Mouse (Mus musculus) heart, adult 2 months (tissue): ENCODE measurements around the gene Chil4. TPM values are rescaled to one million over a fixed set of nuclear protein-coding genes. Genes with fewer than 3 reads are reported as not detected.
"Not testable (repeated sequence)": the region's sequence is repeated elsewhere in the genome, so short reads cannot be mapped to it uniquely, and the experiment has no call there.

ENCODE experiments used
- DNase-seq, 2 experiments: peaks; one replicate each; pipeline ENCODE4 v3.0.0; 2021
- H3K27ac ChIP-seq: fragments of 200-600 bp; 2 replicates; pipeline ENCODE4 v1.8.1; 2022
- H3K27me3 ChIP-seq: fragments of 200-500 bp; 2 replicates; pipeline ENCODE4 v1.6.1; 2012; ENCODE audit warnings: mild to moderate bottlenecking, low read length, inconsistent platforms, mixed read lengths; ENCODE audit not compliant: control insufficient read depth, insufficient read depth
- H3K36me3 ChIP-seq: fragments of 200-500 bp; 2 replicates; pipeline ENCODE4 v1.6.1; 2012; ENCODE audit warnings: low read length, inconsistent platforms; ENCODE audit not compliant: control insufficient read depth, insufficient read depth
- H3K4me1 ChIP-seq: fragments of 200-500 bp; 2 replicates; pipeline ENCODE4 v1.6.1; 2011; ENCODE audit warnings: low read length; ENCODE audit not compliant: control insufficient read depth, insufficient read depth
- H3K4me3 ChIP-seq: fragments of 200-600 bp; 2 replicates; pipeline ENCODE4 v1.8.1; 2022
- H3K79me2 ChIP-seq: fragments of 200-500 bp; replicated peaks from 2 replicates; pipeline ENCODE4 v1.6.1; 2012; ENCODE audit warnings: mild to moderate bottlenecking, inconsistent platforms, low read length, moderate library complexity, mixed read lengths; ENCODE audit not compliant: control insufficient read depth, insufficient read depth
- H3K9ac ChIP-seq: fragments of 200-500 bp; 2 replicates; pipeline ENCODE4 v1.6.1; 2012; ENCODE audit warnings: low read depth, mild to moderate bottlenecking, control low read depth, inconsistent platforms, low read length, mixed read lengths
- CTCF ChIP-seq: fragments of 200-600 bp; IDR thresholded peaks from 2 replicates; pipeline ENCODE4 v1.8.1; 2022; ENCODE audit warnings: antibody characterized with exemption, mild to moderate bottlenecking, moderate library complexity
- EP300 ChIP-seq: fragments of 200-500 bp; IDR thresholded peaks from 2 replicates; pipeline ENCODE4 v1.6.1; 2011; ENCODE audit warnings: low read depth, low read length, control low read depth; ENCODE audit not compliant: insufficient read depth
- POLR2A ChIP-seq: fragments of 200-500 bp; IDR thresholded peaks from 2 replicates; pipeline ENCODE4 v1.6.1; 2011; ENCODE audit warnings: mild to moderate bottlenecking, low read depth, low read length, control low read depth; ENCODE audit not compliant: insufficient read depth
- WGBS: fragments of 180-500 bp; shearing (Covaris S2); methylation state at CpG from one replicate; pipeline ENCODE4 v1.1.7; 2018; 5-methylcytosine and 5-hydroxymethylcytosine counted together
- intact Hi-C: fragments of 180-260 bp; cut with DNase I; formaldehyde crosslinking; loops from one replicate; pipeline ENCODE4 v1.15.1; 2025
- polyA plus RNA-seq: library from polyadenylated mRNA; depleted of rRNA; stranded (reverse); fragments of >200 nt; gene quantifications from 2 replicates; pipeline ENCODE4 v1.2.3, GENCODE M21; 2012
- total RNA-seq, 2 experiments: library from RNA; stranded (reverse); gene quantifications; 2 replicates each; pipeline ENCODE4 v1.2.3; 2021

The Chil4 gene
- total and polyA plus RNA-seq, 3 experiments = not detected

DNA sequence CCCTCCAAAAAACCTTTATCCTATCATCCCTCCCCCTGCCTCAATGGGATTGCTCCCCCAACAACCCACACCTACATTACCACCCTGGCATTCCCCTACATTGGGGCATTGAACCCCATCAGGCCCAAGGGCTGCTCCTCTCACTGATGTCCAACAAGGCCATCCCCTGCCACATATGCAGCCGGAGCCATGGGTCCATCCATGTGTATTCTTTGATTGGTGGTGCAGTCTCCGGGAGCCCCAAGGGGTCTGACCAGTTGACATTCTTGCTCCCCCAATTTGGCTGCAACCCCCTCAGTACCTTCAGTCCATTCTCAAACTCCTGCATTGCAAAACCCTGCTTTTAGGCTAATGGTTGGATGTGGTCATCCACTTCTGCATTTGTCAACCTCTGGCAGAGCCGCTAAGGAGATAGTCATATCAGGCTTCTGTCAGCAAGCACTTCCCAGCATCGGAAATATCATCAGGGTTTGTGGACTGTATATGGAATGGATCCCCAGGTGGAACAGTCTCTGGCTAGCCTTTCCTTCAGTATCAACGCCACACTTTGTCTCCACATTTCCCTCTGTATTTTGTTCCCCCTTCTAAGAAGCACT is 20.0 kb upstream of the Chil4 start:
- WGBS = 79% methylated on average over 5 of the region's 5 CpGs
- H3K9ac ChIP-seq = no peak overlapping the region
- no peak overlapping the region for H3K4me3 ChIP-seq
- no peak for DNase-seq
- H3K27ac ChIP-seq = no peak overlapping the region
- TF ChIP-seq POLR2A (no peak), CTCF (no peak), EP300 (no peak)
- H3K27me3 ChIP-seq = no peaks in the 10 kb centered on the region
- intact Hi-C loops = no loop called here
- H3K79me2 ChIP-seq = no peaks in the 10 kb centered on the region
- H3K4me1 ChIP-seq = no peaks in the 10 kb centered on the region
- H3K36me3 ChIP-seq = no peaks in the 10 kb centered on the region

DNA sequence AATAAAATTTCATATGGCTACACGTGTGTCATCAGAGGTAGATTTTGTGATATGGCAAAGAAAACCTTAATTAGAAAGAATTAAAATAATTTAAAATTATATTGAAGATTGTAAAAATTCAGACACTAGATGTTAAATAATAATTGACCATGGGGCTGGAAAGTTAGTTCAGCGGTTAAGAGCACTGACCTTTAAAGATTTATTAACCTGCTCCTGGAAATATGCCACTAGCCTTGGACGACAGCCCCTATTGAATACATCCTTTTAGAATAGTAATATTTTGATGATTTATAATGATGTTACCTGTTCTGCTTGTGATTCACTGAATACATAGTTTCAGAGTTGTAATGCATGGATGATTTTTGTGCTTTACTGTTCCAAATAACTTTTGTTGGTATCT is 4.1 kb upstream of the Chil4 start:
- intact Hi-C loops, H3K4me3 ChIP-seq, H3K4me1 ChIP-seq, H3K27me3 ChIP-seq, DNase-seq, H3K9ac ChIP-seq, H3K27ac ChIP-seq, H3K36me3 ChIP-seq, H3K79me2 ChIP-seq: not testable (repeated sequence)
- WGBS = 58% methylated on average over 3 of the region's 3 CpGs

DNA sequence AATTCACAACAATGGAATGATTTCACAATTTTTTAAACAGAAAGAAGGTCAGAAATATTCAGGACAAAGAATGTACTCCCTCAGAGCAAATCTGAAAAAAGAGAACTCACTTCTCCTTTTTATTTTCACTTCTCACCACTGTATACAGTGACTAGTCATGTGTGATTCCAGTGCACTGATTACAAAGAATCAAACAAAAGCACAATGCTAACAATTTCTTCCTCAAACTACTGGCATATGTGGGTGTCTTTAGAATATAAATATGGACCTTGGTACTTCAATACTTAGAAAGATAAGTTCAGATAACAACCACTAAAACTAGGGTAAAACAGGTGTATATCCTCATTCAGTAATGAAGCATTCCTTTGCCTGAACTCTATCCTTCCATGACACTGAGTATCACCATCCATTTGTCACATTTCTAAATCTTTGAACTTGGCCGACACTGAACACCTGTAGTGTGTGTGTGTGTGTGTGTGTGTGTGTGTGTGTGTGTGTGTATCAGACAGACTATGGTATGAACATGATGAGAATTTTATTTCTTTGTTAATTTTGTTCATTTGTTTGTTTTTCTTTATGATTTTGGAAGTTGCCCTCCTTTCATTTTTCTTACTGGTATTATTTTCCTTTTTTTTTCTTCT is 2.4 kb upstream of the Chil4 start:
- Histone ChIP-seq H3K9ac (no peak overlapping the region), H3K4me1 (no peaks in the 10 kb centered on the region), H3K79me2 (no peaks in the 10 kb centered on the region), H3K4me3 (no peak overlapping the region), H3K27ac (no peak overlapping the region), H3K36me3 (no peaks in the 10 kb centered on the region), H3K27me3 (no peaks in the 10 kb centered on the region)
- TF ChIP-seq POLR2A (no peak), EP300 (no peak), CTCF (no peak)
- 83% methylated on average over 1 of the region's 1 CpGs for WGBS
- DNase-seq = no peak
- intact Hi-C loops = no loop called here

DNA sequence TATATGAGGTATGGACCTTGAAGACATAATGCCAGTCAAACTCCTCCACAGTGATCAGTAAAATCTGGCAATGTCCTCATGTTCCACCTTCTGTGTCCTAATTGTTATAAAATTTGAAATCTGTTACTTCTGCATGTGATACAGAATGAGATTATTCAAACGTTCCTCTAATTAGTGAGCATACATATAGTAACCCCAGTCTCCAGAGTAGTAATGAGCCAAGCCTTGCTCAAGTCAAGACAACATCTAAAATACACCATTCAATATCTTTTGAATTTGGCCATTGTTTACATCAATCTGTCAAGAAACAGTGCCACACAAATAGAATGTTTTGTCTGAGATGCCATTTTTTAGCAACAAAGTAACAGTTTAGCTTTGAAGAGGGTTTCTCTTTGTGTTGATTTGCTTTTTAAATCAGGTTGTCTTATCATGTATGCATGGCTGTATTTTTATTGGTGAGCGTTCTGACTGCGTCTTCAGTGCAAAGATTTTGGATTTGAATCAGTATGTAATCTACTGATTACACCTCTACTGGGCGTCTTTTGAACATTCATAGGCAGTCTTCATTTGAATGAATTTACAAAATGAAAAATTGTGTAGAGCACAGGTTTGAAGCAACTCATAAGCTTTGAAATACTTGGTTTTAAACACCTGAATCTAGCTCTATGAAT is 888 bp downstream of the Chil4 start:
- H3K27ac ChIP-seq, H3K79me2 ChIP-seq, H3K9ac ChIP-seq, H3K4me1 ChIP-seq, DNase-seq, intact Hi-C loops, H3K36me3 ChIP-seq, H3K4me3 ChIP-seq, H3K27me3 ChIP-seq: not testable (repeated sequence)
- 71% methylated on average over 4 of the region's 4 CpGs for WGBS

DNA sequence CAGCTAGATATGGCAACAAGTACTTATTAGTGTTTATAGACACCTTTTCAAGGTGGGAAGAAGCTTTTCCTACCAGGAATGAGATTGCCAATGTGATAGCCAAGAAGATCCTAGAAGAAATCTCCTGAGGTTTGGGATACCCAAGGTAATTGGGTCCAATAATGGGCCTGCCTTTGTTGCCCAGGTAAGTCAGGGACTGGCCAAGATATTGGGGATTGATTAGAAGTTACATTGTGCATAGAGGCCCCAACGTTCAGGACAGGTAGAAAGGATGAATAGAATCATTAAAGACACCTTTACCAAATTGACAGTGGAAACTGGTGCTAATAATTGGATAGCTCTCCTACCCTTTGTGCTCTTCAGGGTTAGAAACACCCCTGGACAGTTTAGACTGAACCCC is 21.3 kb downstream of the Chil4 start:
- H3K27me3 ChIP-seq, H3K4me1 ChIP-seq, H3K79me2 ChIP-seq, H3K4me3 ChIP-seq, intact Hi-C loops, DNase-seq, H3K9ac ChIP-seq, H3K36me3 ChIP-seq, H3K27ac ChIP-seq: not testable (repeated sequence)
- WGBS = 38% methylated on average over 1 of the region's 1 CpGs

DNA sequence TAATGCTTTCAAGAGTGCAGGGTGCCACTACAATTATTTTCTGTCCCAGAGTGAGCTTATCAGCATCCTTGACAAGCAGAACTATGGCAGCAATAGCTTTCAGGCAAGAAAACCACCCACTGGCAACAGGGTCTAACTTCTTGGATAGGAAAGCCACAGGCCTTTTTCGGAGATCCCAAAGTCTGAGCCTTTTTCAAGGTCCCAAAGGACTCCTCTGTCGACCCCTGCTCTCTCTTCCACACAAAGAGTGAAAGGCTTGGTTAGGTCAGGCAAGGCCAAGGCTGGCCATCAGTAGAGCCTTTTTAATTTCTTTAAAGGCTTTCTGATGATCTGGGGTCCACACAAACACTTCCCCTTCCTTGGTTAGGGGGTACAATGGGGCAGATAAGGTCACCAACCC is 22.1 kb downstream of the Chil4 start:
- DNase-seq, H3K9ac ChIP-seq, intact Hi-C loops, H3K27ac ChIP-seq, H3K36me3 ChIP-seq, H3K4me1 ChIP-seq, H3K27me3 ChIP-seq, H3K4me3 ChIP-seq, H3K79me2 ChIP-seq: not testable (repeated sequence)
- 49% methylated on average over 2 of the region's 2 CpGs for WGBS
